Mouse (Mus musculus): Measurements from ENCODE around the gene Tex33. TPM values are rescaled to one million over a fixed set of nuclear protein-coding genes. Genes with fewer than 3 reads are reported as not detected.
A peak's percentile ranks its signal among the peaks of the same experiment; 100 is the strongest.

Gene Tex33
- total RNA-seq, 1 experiment from 2014 or later, result not detected

DNA sequence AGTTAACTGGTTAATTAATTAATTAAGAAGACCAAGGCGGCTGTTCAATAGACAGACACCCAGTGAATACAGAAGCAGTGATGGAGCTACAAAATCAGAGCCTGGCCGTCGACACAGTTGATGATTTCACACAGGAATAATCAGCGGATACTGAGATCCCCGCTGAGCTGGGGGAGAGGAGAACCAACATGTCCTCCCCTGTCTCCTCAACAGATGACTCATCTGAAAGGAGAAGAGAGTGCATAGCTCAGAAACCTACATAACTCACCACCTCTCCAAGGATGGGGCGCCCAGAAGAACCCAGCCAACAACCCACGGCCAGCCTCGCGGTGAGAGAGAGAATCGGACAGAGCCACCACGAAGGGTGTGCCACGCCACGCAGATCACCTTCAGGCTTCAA, 24.7 kb upstream of the Tex33 start:
- ATAC-seq (replicated peaks; ENCODE audit: low read depth, poor library complexity, severe bottlenecking), result 0 out of 2 replicates have a peak, but pooled peaks have one; percentile 20

DNA sequence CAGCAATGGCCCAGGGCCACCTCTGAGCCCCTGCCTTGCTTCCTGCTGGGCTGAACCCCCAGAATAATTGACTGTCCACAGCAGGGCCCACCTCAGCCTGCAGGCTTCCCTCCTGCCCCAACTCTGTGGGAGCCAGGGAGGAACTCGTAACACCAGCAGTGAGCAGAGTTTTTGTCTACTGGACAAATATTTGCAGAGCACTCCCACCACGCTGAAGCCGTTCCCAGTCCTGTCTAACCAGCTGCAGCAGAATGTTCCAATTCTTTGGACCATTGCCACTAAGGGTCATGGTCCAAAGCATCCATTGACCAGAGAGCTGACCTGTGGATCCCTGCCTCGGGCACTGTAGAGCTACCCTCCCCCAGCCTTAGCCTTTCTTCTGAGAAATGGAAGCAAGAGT, 21.2 kb upstream of the Tex33 start:
- no peak for ATAC-seq (replicated peaks; ENCODE audit: low read depth, poor library complexity, severe bottlenecking)

DNA sequence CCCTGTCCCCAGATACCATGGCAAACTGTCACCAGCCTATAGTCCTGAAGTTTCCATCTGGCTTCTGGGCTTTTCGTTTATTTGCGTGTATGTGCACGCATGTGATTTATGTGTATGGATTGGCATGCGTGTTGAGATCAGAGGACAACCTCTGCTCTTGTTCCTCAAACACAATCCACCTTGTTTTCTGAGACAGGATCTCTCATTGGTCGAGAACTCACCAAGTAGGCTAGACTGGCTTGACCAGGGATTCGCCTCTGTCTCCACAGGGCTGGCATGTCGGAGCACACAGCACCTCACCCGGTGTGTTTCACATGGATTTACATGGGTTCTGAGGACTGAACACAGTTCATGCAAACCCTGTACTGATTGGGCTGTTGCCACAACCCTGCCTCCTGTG, 18.4 kb upstream of the Tex33 start:
- ATAC-seq (replicated peaks; ENCODE audit: low read depth, poor library complexity, severe bottlenecking), result no peak

DNA sequence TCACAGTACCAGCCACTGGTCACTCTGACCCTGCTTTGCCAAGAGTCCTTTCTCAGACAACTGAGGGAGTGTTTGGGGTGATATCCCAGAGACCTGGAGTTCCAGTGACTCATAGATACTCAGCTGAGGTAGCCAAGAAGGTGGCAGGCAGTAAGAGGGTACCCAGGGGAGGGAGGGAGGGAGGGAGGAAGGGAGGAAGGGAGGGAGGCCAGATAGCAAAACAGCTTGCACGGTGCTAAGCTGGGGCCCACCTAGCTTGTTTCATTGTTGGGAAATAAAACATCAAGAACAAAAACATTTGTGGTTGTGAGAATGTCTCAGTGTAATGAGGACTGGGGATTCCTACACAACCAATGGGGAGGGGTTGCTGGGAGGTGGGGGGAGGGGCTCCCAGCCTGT, 18.0 kb upstream of the Tex33 start:
- no peak for ATAC-seq (replicated peaks; ENCODE audit: low read depth, poor library complexity, severe bottlenecking)

DNA sequence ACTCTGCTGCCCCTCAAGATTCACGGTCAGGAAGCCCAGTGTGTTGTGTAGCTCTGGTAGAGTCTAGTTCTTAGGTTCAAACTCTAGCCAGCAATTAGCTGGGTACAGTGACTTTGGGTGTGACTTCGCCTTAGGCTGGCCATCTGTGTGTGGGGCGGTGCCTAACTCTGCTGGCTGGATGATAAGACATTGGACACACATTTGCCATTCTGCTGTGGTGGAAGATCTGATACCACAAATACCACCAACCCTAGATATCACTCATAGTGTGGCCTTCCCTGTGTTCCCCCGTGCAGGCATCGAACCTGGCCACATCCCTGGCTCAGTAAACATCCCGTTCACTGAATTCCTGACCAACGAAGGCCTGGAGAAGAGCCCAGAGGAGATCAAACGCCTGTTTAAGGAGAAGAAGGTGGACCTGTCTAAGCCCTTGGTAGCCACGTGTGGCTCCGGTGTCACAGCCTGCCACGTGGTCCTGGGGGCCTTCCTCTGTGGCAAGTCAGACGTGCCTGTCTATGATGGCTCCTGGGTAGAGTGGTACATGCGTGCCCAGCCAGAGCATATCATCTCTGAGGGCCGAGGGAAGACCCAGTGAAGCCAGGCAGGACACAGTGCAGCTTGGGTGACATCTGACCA, 17.5 kb upstream of the Tex33 start:
- ATAC-seq (replicated peaks; ENCODE audit: low read depth, poor library complexity, severe bottlenecking), result peak; percentile 87

DNA sequence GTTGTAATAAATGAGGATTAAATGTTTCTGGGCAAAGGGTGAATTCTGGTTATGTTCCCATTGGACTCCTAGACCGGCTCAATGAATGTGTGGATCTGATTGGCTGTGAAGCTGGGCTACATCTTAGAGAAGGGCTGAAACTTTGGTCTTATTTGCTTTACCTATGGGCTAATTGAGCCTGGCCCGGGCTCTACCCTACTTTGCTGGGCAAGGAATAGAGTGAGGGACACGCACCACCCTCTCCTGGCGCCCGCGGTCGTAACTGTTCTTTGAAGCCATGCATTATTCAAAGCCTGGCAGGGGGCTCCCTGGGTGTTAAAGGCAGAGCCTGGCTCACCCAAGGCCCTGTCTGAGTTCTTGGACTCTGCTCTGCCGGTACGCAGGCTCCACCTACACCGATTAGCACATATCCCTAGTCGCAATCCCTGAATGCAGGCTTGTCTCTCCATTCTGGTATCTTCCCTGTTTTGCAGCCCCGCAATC, 13.9 kb upstream of the Tex33 start:
- ATAC-seq (replicated peaks; ENCODE audit: low read depth, poor library complexity, severe bottlenecking), result no peak

DNA sequence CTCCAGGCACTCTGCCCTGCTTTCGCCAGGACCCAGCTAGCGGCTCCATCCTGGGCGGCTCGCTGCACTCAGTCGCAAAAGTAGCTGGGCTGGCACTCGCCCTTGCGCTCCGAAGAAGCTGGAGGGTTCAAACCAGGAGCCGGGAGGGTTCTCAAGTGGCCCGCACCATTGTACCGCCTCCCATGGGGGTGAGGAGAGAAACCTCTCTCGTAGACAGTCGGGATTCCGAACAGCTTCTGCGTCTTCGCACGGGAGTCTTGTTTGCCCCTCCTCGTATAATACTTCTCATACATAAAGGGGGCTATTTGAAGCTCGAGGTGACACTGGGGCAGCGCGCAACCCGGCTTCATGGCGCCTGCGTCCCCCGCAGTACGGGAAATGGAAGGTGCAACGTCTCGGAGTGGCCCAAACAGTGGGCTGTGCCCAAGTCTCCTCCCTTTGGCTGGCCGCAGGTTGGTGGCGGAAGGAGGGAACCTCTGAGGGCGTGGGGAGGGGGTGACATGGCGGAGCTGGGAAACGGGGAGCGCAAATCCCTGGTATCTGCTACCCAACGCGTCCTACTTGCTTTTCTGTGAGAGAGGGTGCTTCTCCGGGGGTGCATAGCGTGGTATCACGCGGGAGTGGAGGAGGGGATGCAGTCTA, 10.7 kb upstream of the Tex33 start, which contains the start of gene Mpst:
Mpst (plus strand) TSS at position 124 of the 642 bp plus-strand sequence.
- ATAC-seq (replicated peaks; ENCODE audit: low read depth, poor library complexity, severe bottlenecking), result peak; percentile 91

DNA sequence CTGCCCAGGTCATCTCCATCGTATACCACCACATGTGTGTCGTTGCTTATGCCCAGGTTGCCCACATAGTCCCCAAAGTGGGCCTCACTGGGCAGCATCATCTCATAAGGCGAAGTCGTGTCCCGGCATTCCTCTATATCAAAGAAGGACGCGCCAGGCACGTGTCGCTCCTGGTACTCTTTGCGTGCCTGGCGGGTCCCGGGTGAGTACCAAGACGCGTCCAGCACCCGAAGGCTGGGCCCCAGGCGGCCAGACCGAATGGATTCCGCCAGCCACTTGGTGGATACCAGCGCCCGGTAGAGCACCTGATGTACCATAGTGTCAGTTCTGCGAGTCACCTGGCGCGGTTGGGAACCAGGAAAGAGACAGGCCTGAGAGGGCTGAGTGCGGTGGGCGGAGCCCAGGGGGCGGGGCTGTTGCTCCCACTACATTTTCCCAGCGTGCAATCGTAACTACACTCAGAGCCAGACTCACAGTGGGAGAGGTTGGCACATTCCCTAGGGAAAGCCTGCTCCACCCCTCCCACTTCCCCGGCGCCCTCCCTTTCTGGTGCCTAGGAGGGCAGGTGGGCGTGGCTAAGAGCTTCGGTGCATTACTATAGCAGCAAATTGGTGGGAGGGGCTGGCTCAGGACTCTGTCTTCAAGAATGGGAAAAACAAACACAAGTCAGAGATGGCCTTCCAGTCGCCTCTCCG, 10.0 kb upstream of the Tex33 start, which contains the start of gene Tst:
Tst (minus strand) TSS at position 391 of the 695 bp plus-strand sequence.
- ATAC-seq (replicated peaks; ENCODE audit: low read depth, poor library complexity, severe bottlenecking), result peak; percentile 31; the same call in 1 of the 2 replicates

DNA sequence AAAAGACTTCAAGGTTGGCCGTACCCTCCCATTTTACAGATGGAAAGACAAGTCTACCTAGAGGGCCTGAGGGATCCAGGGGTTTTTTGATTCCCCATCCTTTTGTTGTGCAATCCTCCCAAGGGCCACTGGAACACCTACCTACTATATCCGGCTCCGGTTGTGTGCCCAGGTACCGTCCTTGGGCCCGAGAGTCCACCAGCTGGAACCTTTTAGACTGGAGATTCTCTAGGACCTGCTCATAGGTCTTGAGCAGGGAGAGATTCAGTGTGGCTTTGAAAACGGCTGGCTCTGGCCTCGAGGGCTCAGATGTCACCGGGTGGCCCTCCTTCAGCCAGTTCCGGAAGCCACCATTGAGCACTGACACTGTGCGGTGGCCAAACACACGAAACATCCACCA, 9.4 kb upstream of the Tex33 start:
- ATAC-seq (replicated peaks; ENCODE audit: low read depth, poor library complexity, severe bottlenecking), result no peak

DNA sequence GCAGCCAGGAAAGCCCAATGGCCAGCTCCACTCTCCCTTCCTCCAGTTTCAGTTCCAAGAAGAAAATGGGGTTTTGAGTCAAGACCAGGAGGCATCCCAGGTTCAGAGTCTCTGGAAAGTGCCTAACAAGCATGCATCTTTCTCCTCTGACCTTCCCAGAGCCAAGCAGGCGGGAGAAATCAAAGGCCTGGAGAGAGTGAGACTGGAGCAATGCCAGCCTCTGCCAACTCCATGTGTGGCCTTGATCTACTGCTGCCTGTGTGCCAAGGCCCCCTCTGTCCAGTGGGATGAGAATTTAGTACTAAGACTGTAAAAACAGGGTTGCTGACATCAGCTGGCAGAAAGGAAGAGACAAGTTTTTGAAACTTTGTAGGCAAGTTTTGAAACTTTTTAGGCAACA, 8.2 kb upstream of the Tex33 start:
- ATAC-seq (replicated peaks; ENCODE audit: low read depth, poor library complexity, severe bottlenecking), result no peak

DNA sequence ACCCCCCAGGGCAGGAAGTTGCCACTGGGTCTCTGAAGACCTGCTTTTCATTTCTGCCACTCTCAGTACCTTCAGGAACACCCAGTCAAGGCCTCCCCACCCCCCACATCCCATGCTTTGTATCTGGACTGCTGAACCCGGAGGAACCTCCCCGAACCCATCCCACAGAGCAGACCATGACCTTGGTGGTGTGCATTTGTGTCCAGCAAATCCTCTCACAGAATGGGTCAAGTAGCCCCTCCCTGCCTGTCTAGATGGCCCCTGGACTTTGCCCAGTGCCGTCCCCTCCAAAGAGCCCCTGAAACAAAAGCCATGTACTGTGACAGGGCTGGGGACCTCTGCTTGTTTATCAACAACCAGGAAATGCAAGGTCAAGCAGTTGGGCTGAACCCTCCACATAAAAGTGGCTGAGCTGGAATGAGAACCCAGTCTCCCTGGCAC, 7.6 kb upstream of the Tex33 start:
- no peak for ATAC-seq (replicated peaks; ENCODE audit: low read depth, poor library complexity, severe bottlenecking)

DNA sequence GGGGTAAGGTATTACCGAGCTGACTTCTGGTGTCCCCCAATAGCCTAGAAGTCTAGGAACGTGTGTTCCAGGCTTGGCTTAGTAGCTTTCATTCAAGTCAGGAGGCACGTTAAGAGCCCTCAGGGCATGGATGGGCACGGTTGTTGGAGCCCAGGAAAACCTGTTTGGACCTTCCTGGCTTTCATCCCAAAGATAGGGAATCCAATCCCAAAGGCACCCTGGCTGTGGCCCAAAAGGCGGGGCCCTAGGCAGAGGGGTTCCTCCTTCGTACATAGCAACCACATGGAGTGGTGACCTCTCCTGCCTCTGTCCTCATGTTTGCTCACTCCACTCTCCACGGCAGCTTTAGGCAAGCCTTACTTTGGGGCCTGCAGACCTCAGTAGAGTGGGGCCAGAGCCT, 6.7 kb upstream of the Tex33 start:
- no peak for ATAC-seq (replicated peaks; ENCODE audit: low read depth, poor library complexity, severe bottlenecking)

DNA sequence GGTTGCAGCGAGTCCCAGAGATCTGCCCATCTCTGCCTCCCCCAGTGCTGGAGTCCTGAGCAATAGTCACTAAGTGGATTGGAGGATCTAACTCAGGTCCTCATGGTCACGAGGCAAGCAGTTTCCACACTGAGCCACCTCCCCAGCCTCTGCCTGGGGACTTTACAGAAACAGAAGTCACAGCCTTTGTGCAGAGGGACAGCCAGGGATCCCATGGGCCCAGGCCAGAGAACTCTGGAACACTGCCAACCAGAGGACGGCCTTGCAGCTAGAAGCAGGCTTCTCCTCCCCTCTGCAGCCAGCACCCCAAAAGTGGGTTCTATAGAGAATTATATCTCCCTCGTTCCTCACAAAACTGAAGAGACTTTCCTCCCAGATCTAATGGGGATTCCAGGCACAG, 6.2 kb upstream of the Tex33 start:
- 0 out of 2 replicates have a peak, but pooled peaks have one; percentile 8 for ATAC-seq (replicated peaks; ENCODE audit: low read depth, poor library complexity, severe bottlenecking)

DNA sequence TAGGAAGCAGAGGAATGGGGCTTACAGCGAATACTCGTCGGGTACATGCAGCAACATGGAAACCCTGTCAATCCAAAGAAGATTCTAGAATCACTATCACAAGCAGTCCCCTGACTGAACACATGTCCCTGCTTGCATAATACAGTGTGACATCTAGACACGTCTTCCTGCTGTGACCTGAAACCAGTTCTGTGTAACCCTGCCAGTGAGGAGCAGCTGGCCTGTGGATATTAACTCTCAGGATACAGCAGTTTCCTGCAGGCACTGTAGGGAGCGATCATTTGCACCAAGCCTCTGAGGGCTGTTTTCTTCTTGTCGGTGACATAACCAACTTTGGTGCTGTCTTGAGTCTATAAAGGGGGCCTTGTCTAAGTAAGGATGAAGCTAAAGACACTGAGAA, 5.6 kb upstream of the Tex33 start:
- peak; percentile 57 for ATAC-seq (replicated peaks; ENCODE audit: low read depth, poor library complexity, severe bottlenecking)

DNA sequence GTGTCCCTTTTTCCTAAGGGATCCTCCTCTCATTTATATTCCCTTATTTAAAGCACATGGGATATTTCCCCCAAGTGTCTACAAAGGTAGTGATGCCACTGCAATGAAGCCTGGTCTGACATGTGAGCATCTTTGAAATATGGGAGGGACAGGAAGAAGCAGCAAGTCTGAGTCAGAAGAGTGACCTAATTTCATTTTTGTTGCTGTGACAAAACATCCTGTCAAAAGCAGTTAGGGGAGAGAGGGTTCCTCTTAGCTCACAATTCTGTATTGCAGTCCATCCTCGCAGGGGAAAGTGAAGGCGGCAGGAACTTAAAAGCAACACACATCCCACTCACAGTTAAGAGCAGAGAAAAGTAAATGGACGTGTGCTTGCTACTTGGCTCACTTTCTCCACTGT, 4.9 kb downstream of the Tex33 start:
- no peak for ATAC-seq (replicated peaks; ENCODE audit: low read depth, poor library complexity, severe bottlenecking)

DNA sequence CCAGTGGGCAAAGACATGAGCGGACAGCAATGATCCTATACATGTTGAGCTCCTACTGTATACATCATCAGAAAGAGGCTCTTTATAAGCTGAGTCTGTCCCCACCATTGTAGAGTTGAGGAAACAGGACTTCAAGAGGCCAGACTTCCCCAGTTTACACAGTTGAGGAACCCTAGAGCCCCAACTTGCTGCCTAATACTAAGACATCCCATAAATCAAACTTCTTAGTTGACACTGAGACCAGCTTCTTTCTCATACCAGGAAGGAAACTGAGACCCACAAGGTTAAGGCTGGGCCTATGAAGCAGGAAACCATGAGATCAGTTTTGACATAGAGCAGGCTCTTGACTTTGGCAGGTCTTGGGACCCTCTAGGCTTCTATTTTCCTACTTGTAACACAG, 10.1 kb downstream of the Tex33 start:
- peak; percentile 55; the same call in 1 of the 2 replicates for ATAC-seq (replicated peaks; ENCODE audit: low read depth, poor library complexity, severe bottlenecking)

DNA sequence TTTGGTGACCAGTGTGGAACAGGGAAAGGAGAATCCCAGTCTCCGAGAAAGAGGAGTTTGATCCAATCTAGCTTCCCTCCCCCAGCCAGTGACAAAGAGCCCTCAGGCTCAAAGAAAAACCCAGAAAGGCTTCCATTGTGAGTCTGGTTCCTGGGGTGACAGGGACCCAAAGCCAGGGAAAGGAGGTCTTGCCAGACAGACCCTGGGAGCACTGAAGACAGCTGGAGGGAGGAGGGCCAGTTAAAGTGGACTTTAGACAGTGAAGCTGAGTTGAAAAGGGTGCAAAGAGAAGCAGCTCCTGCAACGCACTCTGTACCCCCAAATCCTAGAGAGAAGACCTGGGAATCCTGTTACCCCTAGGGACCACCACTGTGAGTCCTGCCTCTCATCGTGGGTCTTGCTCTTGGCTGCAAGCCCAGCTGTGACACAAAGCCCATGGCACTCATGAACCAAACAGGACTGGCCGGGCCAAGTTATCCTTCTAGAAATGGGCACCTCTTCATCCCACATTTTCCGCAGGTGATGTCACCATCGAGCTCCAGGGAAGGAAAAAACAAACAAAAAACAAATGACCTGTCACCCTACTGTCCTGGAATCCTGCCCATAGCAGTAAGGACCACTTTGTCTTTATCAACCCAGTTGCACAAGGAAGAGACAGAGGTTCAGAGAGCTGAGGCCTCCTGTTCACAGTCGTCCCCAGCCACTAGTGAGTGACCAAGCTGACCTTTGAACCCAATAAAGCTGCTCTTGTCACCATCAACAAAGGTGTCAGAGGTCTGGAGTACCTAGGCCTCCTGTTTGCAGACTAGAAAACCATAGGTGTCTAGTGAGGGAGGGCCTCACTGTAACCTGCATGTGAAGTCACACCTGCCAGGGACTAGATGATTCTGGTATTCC, 11.2 kb downstream of the Tex33 start:
- no peak for ATAC-seq (replicated peaks; ENCODE audit: low read depth, poor library complexity, severe bottlenecking)

DNA sequence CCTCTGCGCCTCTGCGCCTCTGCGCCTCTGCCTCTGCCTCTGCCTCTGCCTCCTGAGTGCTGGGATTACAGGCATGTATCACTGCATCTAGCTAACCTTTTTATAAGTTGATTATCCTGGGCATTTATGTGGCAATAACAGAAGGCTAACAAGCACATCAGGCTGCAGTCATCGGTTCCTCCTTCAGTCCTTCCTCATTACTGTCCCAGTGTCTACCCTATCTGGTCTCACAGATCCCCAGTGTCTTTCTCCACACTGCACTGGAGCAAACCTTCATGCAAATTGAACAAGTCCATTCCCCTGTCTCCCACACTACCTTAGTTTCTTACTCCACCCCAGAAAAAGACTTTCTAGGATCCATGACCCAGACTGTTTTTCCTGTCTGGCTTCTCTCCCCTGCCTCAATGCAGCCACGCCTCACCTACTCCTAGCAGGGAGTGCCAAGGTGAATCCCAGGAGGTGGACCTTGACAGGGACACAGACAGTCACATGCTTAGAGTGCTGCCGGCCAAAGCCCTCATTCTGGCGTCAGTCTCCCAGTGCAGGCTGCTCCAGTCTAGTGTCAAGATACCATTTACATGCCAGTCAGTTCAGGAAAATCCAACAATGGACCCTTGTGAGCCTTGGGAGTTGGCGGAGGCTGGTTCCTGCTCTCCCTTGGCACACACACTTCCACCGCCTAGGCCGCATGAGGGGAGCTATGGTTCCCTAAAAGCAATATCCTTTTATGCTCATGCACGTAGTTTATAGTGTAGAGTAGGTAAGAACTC, 12.1 kb downstream of the Tex33 start:
- 0 out of 2 replicates have a peak, but pooled peaks have one; percentile 53 for ATAC-seq (replicated peaks; ENCODE audit: low read depth, poor library complexity, severe bottlenecking)

DNA sequence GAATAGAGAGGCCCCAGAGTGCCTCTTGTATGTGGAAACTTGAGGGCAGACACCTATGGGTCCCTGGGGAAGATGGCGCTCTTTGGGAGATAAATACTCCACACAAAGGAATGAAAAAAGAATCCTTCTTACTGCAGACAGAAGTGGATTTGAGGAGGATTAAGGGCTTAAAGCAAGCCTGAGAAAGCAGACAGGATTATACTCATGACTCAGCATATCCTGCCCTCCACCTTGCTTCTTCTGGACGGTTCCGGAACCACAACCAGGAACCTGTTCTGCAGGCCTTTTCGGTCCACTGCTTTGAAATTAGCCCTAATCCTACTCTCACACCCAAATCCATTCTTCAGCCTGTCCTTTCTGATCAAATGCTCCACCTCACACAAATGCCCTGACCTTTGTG, 13.6 kb downstream of the Tex33 start:
- ATAC-seq (replicated peaks; ENCODE audit: low read depth, poor library complexity, severe bottlenecking), result no peak
